Mouse (Mus musculus): ENCODE measurements around the gene Nck1. TPM values are rescaled to one million over a fixed set of nuclear protein-coding genes. Genes with fewer than 3 reads are reported as not detected.

The Nck1 gene
- 62.2 and 63.7 TPM in 2 replicates for polyA plus RNA-seq (2015; fragmentation: Nextera tagmentation; extraction: Ambion mirVana)

GRCm38 (mm10) chr9:100545715-100546593 is at the start of gene Nck1:
TSS of gene Nck1 (minus strand) at chr9:100546134.
- under 1% methylated on average over 88 of the region's 93 CpGs for WGBS
- ATAC-seq (ENCODE audit: insufficient read depth, low FRiP score, low read depth): peak; percentile 99
- no peaks in the 10 kb centered on the region for H3K36me3 ChIP-seq
- H3K4me2 ChIP-seq: peak within 1 kb of the TSS; percentile 78
- H3K4me1 ChIP-seq: peaks cover 7% of the 10 kb centered on the region
- peak within 1 kb of the TSS; percentile 83 for H3K9ac ChIP-seq
- H3K4me3 ChIP-seq (replicated peaks): peak within 1 kb of the TSS; percentile 87
- H3K27me3 ChIP-seq (replicated peaks): no peaks in the 10 kb centered on the region
- H3K27ac ChIP-seq: peak within 1 kb of the TSS; percentile 88
- H3K9me3 ChIP-seq: no peaks in the 10 kb centered on the region

GRCm38 (mm10) chr9:100590462-100590861 is 44.5 kb upstream of the Nck1 start:
- Histone ChIP-seq H3K36me3 (no peaks in the 10 kb centered on the region), H3K4me3 (replicated peaks) (no peak overlapping the region), H3K9ac (no peak overlapping the region), H3K27me3 (replicated peaks) (no peaks in the 10 kb centered on the region), H3K9me3 (no peaks in the 10 kb centered on the region), H3K4me2 (no peak overlapping the region), H3K4me1 (no peaks in the 10 kb centered on the region), H3K27ac (no peak overlapping the region)
- no peak for ATAC-seq (ENCODE audit: insufficient read depth, low FRiP score, low read depth)
- WGBS: 58% methylated on average over 4 of the region's 4 CpGs

- Histone ChIP-seq H3K4me1 (peaks cover 8% of the 10 kb centered on the region; the same call in 1 of the 2 replicates), H3K27me3 (replicated peaks) (no peaks in the 10 kb centered on the region), H3K4me2 (no peak overlapping the region), H3K9me3 (no peaks in the 10 kb centered on the region), H3K9ac (no peak overlapping the region), H3K27ac (no peak overlapping the region), H3K36me3 (no peaks in the 10 kb centered on the region), H3K4me3 (replicated peaks) (no peak overlapping the region)
- ATAC-seq (ENCODE audit: insufficient read depth, low FRiP score, low read depth): no peak
- 66% methylated on average over 4 of the region's 4 CpGs for WGBS
These were observed 38.1 kb upstream of the Nck1 start for GRCm38 (mm10) chr9:100584031-100584430.

- Histone ChIP-seq H3K4me2 (peak overlapping the region; percentile 30), H3K4me3 (replicated peaks) (no peak overlapping the region; the same call in 1 of the 2 replicates), H3K9me3 (no peaks in the 10 kb centered on the region), H3K36me3 (no peaks in the 10 kb centered on the region), H3K9ac (no peak overlapping the region), H3K4me1 (peaks cover 8% of the 10 kb centered on the region; the same call in 1 of the 2 replicates), H3K27ac (peak overlapping the region; percentile 81), H3K27me3 (replicated peaks) (no peaks in the 10 kb centered on the region)
- ATAC-seq (ENCODE audit: insufficient read depth, low FRiP score, low read depth): peak; percentile 85
- WGBS: 43% methylated on average over 13 of the region's 13 CpGs
These were observed 37.1 kb upstream of the Nck1 start for GRCm38 (mm10) chr9:100582883-100583575.

- peaks cover 8% of the 10 kb centered on the region; the same call in 1 of the 2 replicates for H3K4me1 ChIP-seq
These were observed 35.9 kb upstream of the Nck1 start for GRCm38 (mm10) chr9:100581543-100582492.

GRCm38 (mm10) chr9:100580196-100580740 is 34.3 kb upstream of the Nck1 start:
- Histone ChIP-seq H3K27ac (no peak overlapping the region), H3K4me2 (no peak overlapping the region)
- 63% methylated on average over 20 of the region's 20 CpGs for WGBS

More at GRCm38 (mm10) chr9:100581543-100582492, 35.9 kb upstream of the Nck1 start:
- H3K27ac ChIP-seq: peak overlapping the region; percentile 48
- H3K4me2 ChIP-seq: no peak overlapping the region
- no peaks in the 10 kb centered on the region for H3K27me3 ChIP-seq (replicated peaks)
- H3K9me3 ChIP-seq: no peaks in the 10 kb centered on the region
- no peak overlapping the region for H3K4me3 ChIP-seq (replicated peaks)
- H3K36me3 ChIP-seq: no peaks in the 10 kb centered on the region
- 47% methylated on average over 13 of the region's 13 CpGs for WGBS
- peak; percentile 66 for ATAC-seq (ENCODE audit: insufficient read depth, low FRiP score, low read depth)
- H3K9ac ChIP-seq: no peak overlapping the region

GRCm38 (mm10) chr9:100573942-100574341 is 28.0 kb upstream of the Nck1 start:
- no peak overlapping the region for H3K4me2 ChIP-seq
- no peaks in the 10 kb centered on the region for H3K9me3 ChIP-seq
- ATAC-seq (ENCODE audit: insufficient read depth, low FRiP score, low read depth): no peak
- no peak overlapping the region for H3K9ac ChIP-seq
- no peaks in the 10 kb centered on the region for H3K4me1 ChIP-seq
- H3K27me3 ChIP-seq (replicated peaks): no peaks in the 10 kb centered on the region
- no peak overlapping the region for H3K27ac ChIP-seq
- H3K4me3 ChIP-seq (replicated peaks): no peak overlapping the region
- WGBS: 46% methylated on average over 5 of the region's 5 CpGs
- H3K36me3 ChIP-seq: no peaks in the 10 kb centered on the region

More at GRCm38 (mm10) chr9:100580196-100580740, 34.3 kb upstream of the Nck1 start:
- H3K9me3 ChIP-seq: no peaks in the 10 kb centered on the region
- ATAC-seq (ENCODE audit: insufficient read depth, low FRiP score, low read depth): no peak
- H3K4me3 ChIP-seq (replicated peaks): no peak overlapping the region
- no peaks in the 10 kb centered on the region for H3K27me3 ChIP-seq (replicated peaks)
- no peak overlapping the region for H3K9ac ChIP-seq
- peaks cover 8% of the 10 kb centered on the region; the same call in 1 of the 2 replicates for H3K4me1 ChIP-seq
- H3K36me3 ChIP-seq: no peaks in the 10 kb centered on the region

- H3K9ac ChIP-seq: no peak overlapping the region
- no peaks in the 10 kb centered on the region for H3K27me3 ChIP-seq (replicated peaks)
- H3K36me3 ChIP-seq: no peaks in the 10 kb centered on the region
- ATAC-seq (ENCODE audit: insufficient read depth, low FRiP score, low read depth): no peak
- H3K27ac ChIP-seq: no peak overlapping the region
- no peaks in the 10 kb centered on the region for H3K4me1 ChIP-seq
- H3K4me2 ChIP-seq: no peak overlapping the region
- 66% methylated on average over 2 of the region's 2 CpGs for WGBS
- H3K4me3 ChIP-seq (replicated peaks): no peak overlapping the region
- H3K9me3 ChIP-seq: no peaks in the 10 kb centered on the region
These were observed 27.4 kb upstream of the Nck1 start for GRCm38 (mm10) chr9:100573300-100573699.

- Histone ChIP-seq H3K36me3 (no peaks in the 10 kb centered on the region), H3K27ac (no peak overlapping the region), H3K4me1 (no peaks in the 10 kb centered on the region), H3K9ac (no peak overlapping the region), H3K4me2 (peak overlapping the region; percentile 94; the same call in 1 of the 2 replicates), H3K4me3 (replicated peaks) (no peak overlapping the region; the same call in 1 of the 2 replicates), H3K9me3 (no peaks in the 10 kb centered on the region), H3K27me3 (replicated peaks) (no peaks in the 10 kb centered on the region)
- 78% methylated on average over 1 of the region's 1 CpGs for WGBS
- no peak for ATAC-seq (ENCODE audit: insufficient read depth, low FRiP score, low read depth)
These were observed 25.6 kb upstream of the Nck1 start for GRCm38 (mm10) chr9:100571511-100571910.

GRCm38 (mm10) chr9:100570626-100571233 is 24.8 kb upstream of the Nck1 start, which contains the start of gene Slc35g2:
TSS of gene Slc35g2 (minus strand) at chr9:100571090.
- ATAC-seq (ENCODE audit: insufficient read depth, low FRiP score, low read depth): peak; percentile 59; the same call in 1 of the 2 replicates
- Histone ChIP-seq H3K9me3 (no peaks in the 10 kb centered on the region), H3K4me1 (no peaks in the 10 kb centered on the region), H3K4me3 (replicated peaks) (peak within 1 kb of the TSS; percentile 63), H3K9ac (peak within 1 kb of the TSS; percentile 42), H3K27ac (no peak within 1 kb of the TSS; the same call in 1 of the 2 replicates), H3K4me2 (peak within 1 kb of the TSS; percentile 94), H3K36me3 (no peaks in the 10 kb centered on the region), H3K27me3 (replicated peaks) (no peaks in the 10 kb centered on the region)
- under 1% methylated on average over 55 of the region's 55 CpGs for WGBS
